Mouse (Mus musculus): Measurements from ENCODE around the gene Ddx18. TPM values are rescaled to one million over a fixed set of nuclear protein-coding genes. Genes with fewer than 3 reads are reported as not detected.

Gene Ddx18
- polyA plus RNA-seq, 2 experiments, result 66.6 to 94.4 TPM

DNA sequence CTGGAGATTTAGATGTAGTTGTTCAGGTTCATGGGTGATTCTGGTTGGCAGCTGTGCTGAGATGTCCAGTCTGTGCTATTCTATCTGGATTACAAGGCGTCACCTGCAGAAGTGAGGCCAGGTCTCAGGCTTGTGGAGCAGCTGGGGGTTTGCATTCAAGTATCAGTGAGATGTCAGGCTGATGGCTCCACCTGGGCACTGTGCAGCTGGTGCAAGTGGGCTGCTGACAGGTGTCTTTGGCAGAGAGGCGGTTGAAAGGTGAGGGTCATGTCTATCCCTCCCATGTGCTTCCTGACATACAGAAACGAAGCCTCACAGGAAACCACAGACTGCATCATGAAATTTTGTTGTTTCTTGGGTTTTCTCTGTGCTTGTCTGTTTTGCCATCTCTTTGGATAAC, 30.6 kb upstream of the Ddx18 start:
- no peak overlapping the region for H3K9ac ChIP-seq (ENCODE audit: low read depth, low read length, severe bottlenecking)
- no peak overlapping the region for H3K4me3 ChIP-seq (replicated peaks; ENCODE audit: low read length)

DNA sequence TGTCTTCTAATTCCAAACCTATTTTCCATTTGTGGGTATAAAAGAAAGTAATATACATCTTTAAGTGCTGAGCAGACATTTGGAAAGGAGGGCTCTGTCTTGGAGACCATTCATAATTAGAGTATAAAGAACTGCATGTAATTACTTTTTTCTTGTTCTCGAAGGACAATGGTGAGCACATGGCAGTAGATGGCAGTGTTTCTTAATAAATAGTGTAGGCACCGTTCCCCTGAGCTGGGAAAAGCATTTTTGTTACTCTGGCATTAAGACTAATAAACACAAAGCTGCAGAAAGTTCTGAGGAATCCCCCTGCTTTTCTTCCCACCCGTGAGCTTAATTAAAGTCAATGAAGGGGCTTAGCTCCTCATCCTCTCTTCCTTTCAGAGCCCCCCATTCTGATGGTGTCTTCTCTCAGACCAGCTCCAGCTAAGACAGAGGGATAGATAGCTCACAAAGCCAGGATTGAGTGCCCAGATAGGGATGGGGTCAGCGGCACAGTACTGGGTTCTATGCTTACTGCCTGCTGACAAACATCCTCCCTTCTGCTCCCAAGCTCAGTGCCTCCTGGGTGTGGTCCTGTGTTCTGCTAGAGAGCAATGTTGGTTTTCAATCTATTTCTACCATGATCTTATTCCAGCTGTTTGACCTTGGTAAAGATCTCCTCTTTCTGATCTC, 29.3 kb upstream of the Ddx18 start:
- Histone ChIP-seq H3K4me3 (replicated peaks; ENCODE audit: low read length) (no peak overlapping the region), H3K4me1 (ENCODE audit: control insufficient read depth, insufficient read depth, low read length) (no peaks in the 10 kb centered on the region), H3K27ac (replicated peaks; ENCODE audit: low read depth, low read length) (no peak overlapping the region), H3K27me3 (ENCODE audit: control insufficient read depth, insufficient read depth, low read length) (no peaks in the 10 kb centered on the region), H3K9ac (ENCODE audit: low read depth, low read length, severe bottlenecking) (no peak overlapping the region), H3K36me3 (ENCODE audit: control insufficient read depth, insufficient read depth, low read length) (no peaks in the 10 kb centered on the region), H3K4me2 (replicated peaks; ENCODE audit: low read depth, low read length, severe bottlenecking) (no peak overlapping the region), H3K9me3 (ENCODE audit: control insufficient read depth, low read length) (no peaks in the 10 kb centered on the region)
- no peak for ATAC-seq (ENCODE audit: low FRiP score, low read depth)
- TF ChIP-seq POLR2A (IDR thresholded peaks at IDR 0.05; ENCODE audit: borderline replicate concordance, extremely low read depth, insufficient read depth, insufficient read length), result no peak
- DNase-seq (ENCODE audit: low spot score), result peak; percentile 49
- 27% methylated on average over 4 of the region's 4 CpGs for WGBS

More for the DNA sequence above, 30.6 kb upstream of the Ddx18 start:
- H3K4me2 ChIP-seq (replicated peaks; ENCODE audit: low read depth, low read length, severe bottlenecking), result no peak overlapping the region
- TF ChIP-seq POLR2A (IDR thresholded peaks at IDR 0.05; ENCODE audit: borderline replicate concordance, extremely low read depth, insufficient read depth, insufficient read length), result no peak
- H3K27ac ChIP-seq (replicated peaks; ENCODE audit: low read depth, low read length), result no peak overlapping the region
- WGBS, result 63% methylated on average over 3 of the region's 3 CpGs
- H3K27me3 ChIP-seq (ENCODE audit: control insufficient read depth, insufficient read depth, low read length), result no peaks in the 10 kb centered on the region
- H3K4me1 ChIP-seq (ENCODE audit: control insufficient read depth, insufficient read depth, low read length), result no peaks in the 10 kb centered on the region
- H3K9me3 ChIP-seq (ENCODE audit: control insufficient read depth, low read length), result no peaks in the 10 kb centered on the region
- no peak for ATAC-seq (ENCODE audit: low FRiP score, low read depth)
- H3K36me3 ChIP-seq (ENCODE audit: control insufficient read depth, insufficient read depth, low read length), result no peaks in the 10 kb centered on the region
- no peak for DNase-seq (ENCODE audit: low spot score)

- DNase-seq (ENCODE audit: low spot score) (no peak), ATAC-seq (ENCODE audit: low FRiP score, low read depth) (no peak)
- TF ChIP-seq POLR2A (IDR thresholded peaks at IDR 0.05; ENCODE audit: borderline replicate concordance, extremely low read depth, insufficient read depth, insufficient read length), result no peak
Observed at GRCm38 (mm10) chr1:121584838-121585237, 17.0 kb upstream of the Ddx18 start.

GRCm38 (mm10) chr1:121581133-121581855, 13.5 kb upstream of the Ddx18 start:
- TF ChIP-seq POLR2A (IDR thresholded peaks at IDR 0.05; ENCODE audit: borderline replicate concordance, extremely low read depth, insufficient read depth, insufficient read length), result no peak
- DNase-seq (ENCODE audit: low spot score) (no peak), ATAC-seq (ENCODE audit: low FRiP score, low read depth) (no peak)
- Histone ChIP-seq H3K4me2 (replicated peaks; ENCODE audit: low read depth, low read length, severe bottlenecking) (no peak overlapping the region), H3K27ac (replicated peaks; ENCODE audit: low read depth, low read length) (no peak overlapping the region), H3K9ac (ENCODE audit: low read depth, low read length, severe bottlenecking) (no peak overlapping the region), H3K4me3 (replicated peaks; ENCODE audit: low read length) (no peak overlapping the region), H3K9me3 (ENCODE audit: control insufficient read depth, low read length) (no peaks in the 10 kb centered on the region), H3K27me3 (ENCODE audit: control insufficient read depth, insufficient read depth, low read length) (no peaks in the 10 kb centered on the region), H3K4me1 (ENCODE audit: control insufficient read depth, insufficient read depth, low read length) (no peaks in the 10 kb centered on the region), H3K36me3 (ENCODE audit: control insufficient read depth, insufficient read depth, low read length) (no peaks in the 10 kb centered on the region)
- WGBS, result 83% methylated on average over 5 of the region's 5 CpGs

More at GRCm38 (mm10) chr1:121584838-121585237, 17.0 kb upstream of the Ddx18 start:
- H3K4me2 ChIP-seq (replicated peaks; ENCODE audit: low read depth, low read length, severe bottlenecking), result no peak overlapping the region
- H3K27ac ChIP-seq (replicated peaks; ENCODE audit: low read depth, low read length), result no peak overlapping the region
- no peaks in the 10 kb centered on the region for H3K9me3 ChIP-seq (ENCODE audit: control insufficient read depth, low read length)
- 79% methylated on average over 6 of the region's 6 CpGs for WGBS
- H3K27me3 ChIP-seq (ENCODE audit: control insufficient read depth, insufficient read depth, low read length), result no peaks in the 10 kb centered on the region
- no peak overlapping the region for H3K4me3 ChIP-seq (replicated peaks; ENCODE audit: low read length)
- H3K9ac ChIP-seq (ENCODE audit: low read depth, low read length, severe bottlenecking), result no peak overlapping the region
- no peaks in the 10 kb centered on the region for H3K4me1 ChIP-seq (ENCODE audit: control insufficient read depth, insufficient read depth, low read length)
- H3K36me3 ChIP-seq (ENCODE audit: control insufficient read depth, insufficient read depth, low read length), result no peaks in the 10 kb centered on the region

- H3K4me3 ChIP-seq (replicated peaks; ENCODE audit: low read length), result no peak overlapping the region
- no peaks in the 10 kb centered on the region for H3K36me3 ChIP-seq (ENCODE audit: control insufficient read depth, insufficient read depth, low read length)
- H3K4me2 ChIP-seq (replicated peaks; ENCODE audit: low read depth, low read length, severe bottlenecking), result no peak overlapping the region
- no peaks in the 10 kb centered on the region for H3K4me1 ChIP-seq (ENCODE audit: control insufficient read depth, insufficient read depth, low read length)
- no peak overlapping the region for H3K27ac ChIP-seq (replicated peaks; ENCODE audit: low read depth, low read length)
- H3K9me3 ChIP-seq (ENCODE audit: control insufficient read depth, low read length), result no peaks in the 10 kb centered on the region
- 75% methylated on average over 1 of the region's 1 CpGs for WGBS
- no peak for TF ChIP-seq POLR2A (IDR thresholded peaks at IDR 0.05; ENCODE audit: borderline replicate concordance, extremely low read depth, insufficient read depth, insufficient read length)
- ATAC-seq (ENCODE audit: low FRiP score, low read depth) (no peak), DNase-seq (ENCODE audit: low spot score) (no peak)
- H3K27me3 ChIP-seq (ENCODE audit: control insufficient read depth, insufficient read depth, low read length), result no peaks in the 10 kb centered on the region
- H3K9ac ChIP-seq (ENCODE audit: low read depth, low read length, severe bottlenecking), result no peak overlapping the region
Observed at GRCm38 (mm10) chr1:121577491-121577890, 9.7 kb upstream of the Ddx18 start.
